Mouse (Mus musculus): ENCODE measurements around the gene Gga1.
A peak's percentile ranks its signal among the peaks of the same experiment; 100 is the strongest.
"Not testable (repeated sequence)": the region's sequence is repeated elsewhere in the genome, so short reads cannot be mapped to it uniquely, and the experiment has no call there.

Gene Gga1

GRCm38 (mm10) chr15:78876258-78876696, 713 bp upstream of the Gga1 start:
- peak; percentile 75 for DNase-seq (ENCODE audit: low spot score)

GRCm38 (mm10) chr15:78877810-78878390, 910 bp downstream of the Gga1 start:
- DNase-seq (ENCODE audit: low spot score): no peak

- not testable (repeated sequence) for DNase-seq (ENCODE audit: low spot score)
Measured at GRCm38 (mm10) chr15:78878792-78879516, 2.0 kb downstream of the Gga1 start.

- DNase-seq (ENCODE audit: low spot score): no peak
Measured at GRCm38 (mm10) chr15:78880432-78880831, 3.4 kb downstream of the Gga1 start.

- DNase-seq (ENCODE audit: low spot score): no peak
Measured at GRCm38 (mm10) chr15:78881828-78882227, 4.8 kb downstream of the Gga1 start.

- DNase-seq (ENCODE audit: low spot score): no peak
Measured at GRCm38 (mm10) chr15:78889401-78889853, 12.4 kb downstream of the Gga1 start.

- DNase-seq (ENCODE audit: low spot score): no peak
Measured at GRCm38 (mm10) chr15:78892440-78892839, 15.4 kb downstream of the Gga1 start.

- no peak for DNase-seq (ENCODE audit: low spot score)
Measured at GRCm38 (mm10) chr15:78894726-78895125, 17.7 kb downstream of the Gga1 start.

GRCm38 (mm10) chr15:78895741-78896140, 18.8 kb downstream of the Gga1 start:
- no peak for DNase-seq (ENCODE audit: low spot score)

- DNase-seq (ENCODE audit: low spot score): no peak
Measured at GRCm38 (mm10) chr15:78896149-78896548, 19.2 kb downstream of the Gga1 start.

GRCm38 (mm10) chr15:78897488-78897887, 20.5 kb downstream of the Gga1 start:
- no peak for DNase-seq (ENCODE audit: low spot score)

- no peak for DNase-seq (ENCODE audit: low spot score)
Measured at GRCm38 (mm10) chr15:78898507-78899001, 21.6 kb downstream of the Gga1 start.

GRCm38 (mm10) chr15:78899409-78899739, 22.4 kb downstream of the Gga1 start, which contains the start of gene Gm49510:
Gene Gm49510 (plus strand): TSS chr15:78899667.
- DNase-seq (ENCODE audit: low spot score): no peak

GRCm38 (mm10) chr15:78899740-78900584, 23.0 kb downstream of the Gga1 start, which contains the start of gene Sh3bp1:
Gene Sh3bp1 (plus strand): TSS chr15:78899768.
- peak; percentile 57 for DNase-seq (ENCODE audit: low spot score)

GRCm38 (mm10) chr15:78900585-78901421, 23.8 kb downstream of the Gga1 start:
- no peak for DNase-seq (ENCODE audit: low spot score)

- DNase-seq (ENCODE audit: low spot score): no peak
Measured at GRCm38 (mm10) chr15:78901422-78901789, 24.4 kb downstream of the Gga1 start.

- no peak for DNase-seq (ENCODE audit: low spot score)
Measured at GRCm38 (mm10) chr15:78903243-78903642, 26.3 kb downstream of the Gga1 start.

GRCm38 (mm10) chr15:78908399-78908798, 31.4 kb downstream of the Gga1 start:
- DNase-seq (ENCODE audit: low spot score): no peak

- no peak for DNase-seq (ENCODE audit: low spot score)
Measured at GRCm38 (mm10) chr15:78908982-78909381, 32.0 kb downstream of the Gga1 start.

- no peak for DNase-seq (ENCODE audit: low spot score)
Measured at GRCm38 (mm10) chr15:78912040-78912439, 35.0 kb downstream of the Gga1 start.

GRCm38 (mm10) chr15:78913632-78914090, 36.7 kb downstream of the Gga1 start, which contains the start of gene Pdxp:
Gene Pdxp (plus strand): TSS chr15:78913919.
- peak; percentile 90 for DNase-seq (ENCODE audit: low spot score)
